9 mouse cellular contexts compared by ENCODE assay signal in genomic region chr1:131492360-131492759, GRCm38 (mm10). TPM values are rescaled to one million over a fixed set of nuclear protein-coding genes. Genes with fewer than 3 reads are reported as not detected.
DNase-seq lines count a peak whose midpoint lies in the region; TF ChIP-seq lines count a peak whose summit lies in the region.
"Had no signal": no experiment of that assay in that cellular context is flagged by ENCODE, and none has a peak within 500 bp of the region (broad histone marks: within the 10 kb centered on the region; RNA-seq: fewer than 3 reads in every experiment).

No protein-coding gene starts in this region.

- no peak for TF ChIP-seq CTCF in layer of hippocampus, adult 2 months (conservative IDR thresholded peaks at IDR 0.05)
- no peak for TF ChIP-seq CTCF in bone marrow macrophage, adult 2 months (IDR thresholded peaks at IDR 0.05; ENCODE audit: low read depth, low read length)

- peak overlapping the region; percentile 54 for H3K27ac ChIP-seq in layer of hippocampus, adult 2 months
- H3K27ac ChIP-seq in bone marrow macrophage, adult 2 months (ENCODE audit: insufficient read depth, low read depth, low read length): peak overlapping the region; percentile 90

- H3K4me3 ChIP-seq in layer of hippocampus, adult 2 months: no peak overlapping the region
- peak overlapping the region; percentile 37 for H3K4me3 ChIP-seq in bone marrow macrophage, adult 2 months (ENCODE audit: insufficient read depth, low read length)

- DNase-seq in layer of hippocampus, adult 2 months (ENCODE audit: low spot score in 2 of 2): peak in 1 of 2 experiments; percentile 33
- DNase-seq in layer of hippocampus, postnatal 25 days (ENCODE audit: extremely low spot score in 1 of 2, low spot score in 1 of 2): no peak
- peak; percentile 16 for DNase-seq in CD4-positive helper T cell, adult 2 months (ENCODE audit: low read depth, low spot score)
- peak; percentile 29 for DNase-seq in induced T-regulatory cell, adult 2 months (ENCODE audit: low read depth)
- no peak for DNase-seq in gastrocnemius, postnatal 14 days
- DNase-seq in ovary, adult 18-20 months (ENCODE audit: low spot score): no peak
- DNase-seq: kidney, postnatal 14 days; lung, postnatal 36 days had no signal

- no peak for TF ChIP-seq POLR2A in bone marrow macrophage, adult 2 months (IDR thresholded peaks at IDR 0.05; ENCODE audit: borderline replicate concordance, low read depth, low read length)

- intact Hi-C loops in gastrocnemius, postnatal 14 days (cut with DNase I; ENCODE audit: low total_unique reads): no loop called here

- H3K4me1 ChIP-seq in bone marrow macrophage, adult 2 months (ENCODE audit: control insufficient read depth, insufficient read depth, low read length): peaks cover 44% of the 10 kb centered on the region

RNA-seq across cellular contexts. Expression of gene Srgap2, which starts 34.8 kb away (rescaled TPM):
- 10 to 100 TPM; 83.4 to 92.0 TPM for total RNA-seq in layer of hippocampus, adult 2 months (2021)
- 10 to 100 TPM; 71.6 to 92.4 TPM for total RNA-seq in layer of hippocampus, postnatal 25 days (2021)
- polyA plus RNA-seq in bone marrow macrophage, adult 2 months (2012; ENCODE audit: insufficient read depth, insufficient read length, missing spikeins): 173 and 188 TPM in 2 replicates
- total RNA-seq in gastrocnemius, postnatal 14 days (2021): 10 to 100 TPM; 21.2 to 21.5 TPM

RNA-seq across cellular contexts. Expression of gene Fam72a, which starts 35.3 kb away (rescaled TPM):
- total RNA-seq in layer of hippocampus, adult 2 months (2021): 1 to 10 TPM in 1 of 2 experiments, under 1 TPM in 1; 0.88 to 1.7 TPM
- total RNA-seq in layer of hippocampus, postnatal 25 days (2021): 1 to 10 TPM; 1.2 to 1.8 TPM
- polyA plus RNA-seq in bone marrow macrophage, adult 2 months (2012; ENCODE audit: insufficient read depth, insufficient read length, missing spikeins): 3.0 and 4.2 TPM in 2 replicates
- total RNA-seq in gastrocnemius, postnatal 14 days (2021): under 1 TPM; 0.49 to 0.72 TPM

Comparison
In these comparisons a context has a peak if more than half of its experiments do, and no peak if none do; other contexts are left out.
1. DNase-seq: peak in CD4-positive helper T cell, adult 2 months (single experiment) and induced T-regulatory cell, adult 2 months (single experiment); none in layer of hippocampus, postnatal 25 days (0 of 2), gastrocnemius, postnatal 14 days (single experiment) and ovary, adult 18-20 months (single experiment).